Mouse (Mus musculus) MEL (cell line): ENCODE data around the gene Soga1. TPM values are rescaled to one million over a fixed set of nuclear protein-coding genes. Genes with fewer than 3 reads are reported as not detected.

Source experiments
- DNase-seq: peaks from one replicate; pipeline ENCODE4 v3.0.0; 2011; ENCODE audit warnings: low read depth, low spot score
- H3K27ac ChIP-seq: 2 replicates; pipeline ENCODE4 v1.5.1; 2012; ENCODE audit warnings: low read depth, mild to moderate bottlenecking, control low read depth, low read length, moderate library complexity; ENCODE audit not compliant: control insufficient read depth
- H3K27me3 ChIP-seq, 2 experiments: fragments of 150-350 bp in 1 of 2; sonication (generic) in 1 of 2; 2 replicates each; pipeline ENCODE4 v1.6.1; 2012; ENCODE audit warnings: low read length in 2 of 2, mild to moderate bottlenecking in 2 of 2, improper control_type of control experiment in 1 of 2, moderate library complexity in 1 of 2; ENCODE audit not compliant: insufficient read depth in 2 of 2, control insufficient read depth in 1 of 2
- H3K36me3 ChIP-seq, 2 experiments: 2 replicates each; pipeline ENCODE4 v1.6.1; 2012 to 2014; ENCODE audit warnings: low read length in 2 of 2, improper control_type of control experiment in 1 of 2, inconsistent platforms in 1 of 2, mild to moderate bottlenecking in 1 of 2; ENCODE audit not compliant: insufficient read depth in 2 of 2, control insufficient read depth in 1 of 2
- H3K4me1 ChIP-seq, 2 experiments: fragments of 150-350 bp in 1 of 2; sonication (generic) in 1 of 2; 2 replicates each; pipeline ENCODE4 v1.6.1; 2012; ENCODE audit warnings: low read length in 2 of 2, improper control_type of control experiment in 1 of 2, mild to moderate bottlenecking in 1 of 2; ENCODE audit not compliant: insufficient read depth in 2 of 2, control insufficient read depth in 1 of 2
- H3K4me3 ChIP-seq, 2 experiments: fragments of 150-350 bp in 1 of 2; sonication (generic) in 1 of 2; 2 replicates each; pipeline ENCODE4 v1.5.1; 2012; ENCODE audit warnings: low read depth in 2 of 2, low read length in 2 of 2, mild to moderate bottlenecking in 2 of 2, moderate library complexity in 2 of 2, control low read depth in 1 of 2, improper control_type of control experiment in 1 of 2; ENCODE audit not compliant: control insufficient read depth in 1 of 2, insufficient read depth in 1 of 2
- H3K79me2 ChIP-seq: 2 replicates; pipeline ENCODE4 v1.6.1; 2012; ENCODE audit warnings: mild to moderate bottlenecking, low read length, moderate library complexity; ENCODE audit not compliant: control insufficient read depth, poor library complexity, insufficient read depth
- H3K9ac ChIP-seq: 2 replicates; pipeline ENCODE4 v1.6.1; 2012; ENCODE audit warnings: low read depth, mild to moderate bottlenecking, control low read depth, low read length, moderate library complexity; ENCODE audit not compliant: control insufficient read depth, poor library complexity, severe bottlenecking
- H3K9me3 ChIP-seq: fragments of 150-350 bp; sonication (generic); replicated peaks from 2 replicates; pipeline ENCODE4 v1.6.1; 2012; ENCODE audit warnings: mild to moderate bottlenecking, low read length, improper control_type of control experiment, moderate library complexity; ENCODE audit not compliant: insufficient read depth
- BHLHE40 ChIP-seq: IDR thresholded peaks from 2 replicates; pipeline ENCODE4 v1.6.1; 2012; ENCODE audit warnings: low read depth, mild to moderate bottlenecking, inconsistent platforms, low read length, improper control_type of control experiment, borderline replicate concordance
- CHD1 ChIP-seq: IDR thresholded peaks from 2 replicates; pipeline ENCODE4 v1.6.1; 2012; ENCODE audit warnings: low read depth, mild to moderate bottlenecking, inconsistent platforms, low read length, improper control_type of control experiment
- E2F4 ChIP-seq: IDR thresholded peaks from 2 replicates; pipeline ENCODE4 v1.6.1; 2011; ENCODE audit warnings: low read depth, low read length, improper control_type of control experiment, borderline replicate concordance
- ELF1 ChIP-seq: IDR thresholded peaks from 2 replicates; pipeline ENCODE4 v1.6.1; 2014; ENCODE audit warnings: low read depth, mild to moderate bottlenecking, inconsistent platforms, low read length, improper control_type of control experiment, moderate library complexity
- EP300 ChIP-seq, 2 experiments: IDR thresholded peaks; 2 replicates each; pipeline ENCODE4 v1.6.1; 2011; ENCODE audit warnings: improper control_type of control experiment in 2 of 2, low read length in 2 of 2, low read depth in 1 of 2, mild to moderate bottlenecking in 1 of 2
- ETS1 ChIP-seq: IDR thresholded peaks from 2 replicates; pipeline ENCODE4 v1.6.1; 2012; ENCODE audit warnings: low read depth, mild to moderate bottlenecking, inconsistent platforms, low read length, improper control_type of control experiment, moderate library complexity
- GABPA ChIP-seq: IDR thresholded peaks from 2 replicates; pipeline ENCODE4 v1.6.1; 2012; ENCODE audit warnings: low read depth, mild to moderate bottlenecking, inconsistent platforms, low read length, improper control_type of control experiment, moderate library complexity
- GATA1 ChIP-seq: IDR thresholded peaks from 2 replicates; pipeline ENCODE4 v1.6.1; 2011; ENCODE audit warnings: low read depth, low read length, improper control_type of control experiment
- HCFC1 ChIP-seq: IDR thresholded peaks from 2 replicates; pipeline ENCODE4 v1.6.1; 2012; ENCODE audit warnings: low read depth, mild to moderate bottlenecking, inconsistent platforms, low read length, improper control_type of control experiment, moderate library complexity
- JUND ChIP-seq: IDR thresholded peaks from 2 replicates; pipeline ENCODE4 v1.6.1; 2011; ENCODE audit warnings: low read depth, mild to moderate bottlenecking, improper control_type of control experiment, low read length
- KAT2A ChIP-seq: conservative IDR thresholded peaks from 2 replicates; pipeline ENCODE4 v1.6.1; 2012; ENCODE audit warnings: low read depth, low read length, improper control_type of control experiment, inconsistent platforms
- MAFK ChIP-seq: IDR thresholded peaks from 2 replicates; pipeline ENCODE4 v1.6.1; 2011; ENCODE audit warnings: low read depth, mild to moderate bottlenecking, low read length, improper control_type of control experiment, borderline replicate concordance
- MAX ChIP-seq: IDR thresholded peaks from 2 replicates; pipeline ENCODE4 v1.6.1; 2011; ENCODE audit warnings: low read length, improper control_type of control experiment
- MAZ ChIP-seq: IDR thresholded peaks from 2 replicates; pipeline ENCODE4 v1.6.1; 2012; ENCODE audit warnings: low read depth, mild to moderate bottlenecking, inconsistent platforms, low read length, improper control_type of control experiment
- MEF2A ChIP-seq: IDR thresholded peaks from 2 replicates; pipeline ENCODE4 v1.6.1; 2014; ENCODE audit warnings: low read depth, mild to moderate bottlenecking, inconsistent platforms, low read length, improper control_type of control experiment; ENCODE audit not compliant: poor library complexity, insufficient replicate concordance, severe bottlenecking; ENCODE audit errors: extremely low read depth
- MXI1 ChIP-seq: IDR thresholded peaks from 2 replicates; pipeline ENCODE4 v1.6.1; 2011; ENCODE audit warnings: mild to moderate bottlenecking, low read depth, low read length, improper control_type of control experiment
- MYB ChIP-seq: IDR thresholded peaks from 2 replicates; pipeline ENCODE4 v1.6.1; 2011; ENCODE audit warnings: mild to moderate bottlenecking, low read depth, low read length, improper control_type of control experiment
- NELFE ChIP-seq: IDR thresholded peaks from 2 replicates; pipeline ENCODE4 v1.6.1; 2011; ENCODE audit warnings: low read depth, low read length, improper control_type of control experiment
- POLR2AphosphoS5 ChIP-seq: IDR thresholded peaks from 2 replicates; pipeline ENCODE4 v1.6.1; 2012; ENCODE audit warnings: low read depth, borderline replicate concordance, mild to moderate bottlenecking, inconsistent platforms, low read length, moderate library complexity, mixed read lengths
- RAD21 ChIP-seq: IDR thresholded peaks from 2 replicates; pipeline ENCODE4 v1.6.1; 2011; ENCODE audit warnings: mild to moderate bottlenecking, low read depth, low read length, improper control_type of control experiment
- RCOR1 ChIP-seq: IDR thresholded peaks from 2 replicates; pipeline ENCODE4 v1.6.1; 2012; ENCODE audit warnings: low read depth, mild to moderate bottlenecking, inconsistent platforms, low read length, improper control_type of control experiment
- SIN3A ChIP-seq: IDR thresholded peaks from 2 replicates; pipeline ENCODE4 v1.6.1; 2012; ENCODE audit warnings: low read length, improper control_type of control experiment, inconsistent platforms
- SMC3 ChIP-seq: IDR thresholded peaks from 2 replicates; pipeline ENCODE4 v1.6.1; 2011; ENCODE audit warnings: low read depth, low read length, improper control_type of control experiment
- TAL1 ChIP-seq: IDR thresholded peaks from 2 replicates; pipeline ENCODE4 v1.6.1; 2012; ENCODE audit warnings: mild to moderate bottlenecking, inconsistent platforms, low read length, moderate library complexity, mixed read lengths
- TCF12 ChIP-seq: IDR thresholded peaks from 2 replicates; pipeline ENCODE4 v1.6.1; 2014; ENCODE audit warnings: low read depth, mild to moderate bottlenecking, inconsistent platforms, low read length, improper control_type of control experiment, moderate library complexity
- USF2 ChIP-seq, 2 experiments: IDR thresholded peaks; 2 replicates each; pipeline ENCODE4 v1.6.1; 2011 to 2012; ENCODE audit warnings: improper control_type of control experiment in 2 of 2, low read length in 2 of 2, borderline replicate concordance in 1 of 2, inconsistent platforms in 1 of 2, low read depth in 1 of 2, mild to moderate bottlenecking in 1 of 2; ENCODE audit not compliant: insufficient read depth in 1 of 2
- ZKSCAN1 ChIP-seq: IDR thresholded peaks from 2 replicates; pipeline ENCODE4 v1.6.1; 2012; ENCODE audit warnings: low read depth, mild to moderate bottlenecking, inconsistent platforms, low read length, improper control_type of control experiment, moderate library complexity
- polyA plus RNA-seq, 2 experiments: library from polyadenylated mRNA; stranded (reverse) in 1 of 2; unstranded in 1 of 2; fragments of >175 nt in 1 of 2; fragments of >200 nt in 1 of 2; gene quantifications; 2 replicates each; pipeline versions ENCODE4 v1.2.1 to v1.2.4; 2012; ENCODE audit warnings: low replicate concordance in 2 of 2, low read depth in 1 of 2; ENCODE audit not compliant: insufficient read length in 2 of 2, insufficient read depth in 1 of 2, missing spikeins in 1 of 2
- total RNA-seq: library from RNA; depleted of rRNA; stranded (reverse); fragments of 300-350 nt; gene quantifications from 2 replicates; pipeline ENCODE4 v1.2.3, GENCODE M21; 2012

The Soga1 gene
- total and polyA plus RNA-seq, 3 experiments, result 0.50 to 2.0 TPM; not detected in 1

- TF ChIP-seq E2F4 (peak; percentile 82), JUND (no peak), GATA1 (0 out of 2 replicates have a peak, but pooled peaks have one; percentile 7), MAFK (no peak), SIN3A (peak; percentile 76), MXI1 (peak; percentile 84), HCFC1 (peak; percentile 64), POLR2AphosphoS5 (no peak), ETS1 (no peak; the same call in 1 of the 2 replicates), ZKSCAN1 (no peak), MEF2A (no peak), MYB (no peak), MAZ (peak; percentile 57; the same call in 1 of the 2 replicates), NELFE (peak; percentile 91), USF2 (IDR thresholded peaks at IDR 0.05; ENCODE audit: borderline replicate concordance in 1 of 2, insufficient read depth in 1 of 2, low read depth in 1 of 2, low read length in 2 of 2) (0 out of 4 replicates have a peak, but pooled peaks of 1 of the 2 experiments have one; percentile 52), TAL1 (no peak), GABPA (no peak)
- TF ChIP-seq, all 39 proteins: peak for 20
Observed at GRCm38 (mm10) chr2:157006511-157007233, 72.4 kb downstream of the Soga1 start, which contains the start of gene Dsn1 (continued).

DNA sequence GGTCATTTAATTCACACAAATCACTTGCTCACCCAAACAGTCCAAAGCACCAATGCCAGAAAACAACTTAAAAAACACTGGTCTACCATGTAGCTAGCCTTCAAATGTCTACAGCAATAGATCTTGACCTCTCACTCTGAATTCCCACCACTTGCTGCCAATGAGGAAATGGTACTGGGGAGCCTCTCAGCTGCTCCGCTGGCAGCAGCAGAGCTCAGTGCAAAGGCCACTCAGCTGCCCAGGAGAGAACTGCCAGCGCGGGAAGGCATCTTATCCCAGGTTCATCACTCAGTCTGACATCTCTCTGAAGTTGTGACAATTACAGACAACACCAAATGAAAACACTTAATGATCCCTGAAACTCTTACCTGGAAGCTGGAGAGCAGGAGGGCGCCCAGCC lies 76.7 kb downstream of the Soga1 start:
- peaks cover 8% of the 10 kb centered on the region for H3K79me2 ChIP-seq
- TF ChIP-seq EP300 (IDR thresholded peaks at IDR 0.05; ENCODE audit: low read depth in 1 of 2, low read length in 2 of 2) (no peak), TAL1 (no peak), KAT2A (no peak), ELF1 (no peak), MYB (no peak), TCF12 (no peak), ETS1 (no peak), MAX (no peak), MAFK (no peak), RAD21 (no peak), CHD1 (no peak), HCFC1 (no peak), ZKSCAN1 (no peak), GABPA (no peak), MXI1 (no peak), BHLHE40 (no peak), SMC3 (no peak), RCOR1 (no peak), SIN3A (no peak)
- no peak overlapping the region for H3K9ac ChIP-seq
- H3K9me3 ChIP-seq, result no peaks in the 10 kb centered on the region
- DNase-seq, result no peak
- H3K27me3 ChIP-seq, result no peaks in the 10 kb centered on the region
- H3K4me3 ChIP-seq, result no peak overlapping the region
- H3K4me1 ChIP-seq, result peaks cover 0 to under 1% of the 10 kb centered on the region in 2 experiments; a peak in 2 of 4 replicates
- no peak overlapping the region for H3K27ac ChIP-seq
- H3K36me3 ChIP-seq, result peaks cover 0 to 13% of the 10 kb centered on the region in 2 experiments; a peak in 1 of 4 replicates
